Mouse (Mus musculus) olfactory bulb, adult 2 months (tissue): ENCODE measurements at regions not wholly inside any gene's neighbourhood (a gene's known extent, or its start where the extent isn't known, plus 50 kb on each side); places are given as distances from the start of the nearest gene placed in this dataset.

Experiments
- H3K27ac ChIP-seq: fragments of 200-500 bp; 2 replicates; pipeline ENCODE4 v1.5.1; 2012; ENCODE audit warnings: low read depth, low read length; ENCODE audit not compliant: insufficient read depth
- H3K4me1 ChIP-seq: fragments of 200-500 bp; 2 replicates; pipeline ENCODE4 v1.6.1; 2012; ENCODE audit warnings: low read length; ENCODE audit not compliant: control insufficient read depth, insufficient read depth
- H3K4me3 ChIP-seq: fragments of 200-500 bp; 2 replicates; pipeline ENCODE4 v1.5.1; 2012; ENCODE audit warnings: mild to moderate bottlenecking, low read depth, low read length, moderate library complexity; ENCODE audit not compliant: insufficient read depth
- CTCF ChIP-seq: fragments of 200-500 bp; IDR thresholded peaks from 2 replicates; pipeline ENCODE4 v1.5.1; 2012; ENCODE audit warnings: low read depth, mild to moderate bottlenecking, low read length, moderate library complexity; ENCODE audit not compliant: insufficient read depth
- POLR2A ChIP-seq: fragments of 200-500 bp; IDR thresholded peaks from 2 replicates; pipeline ENCODE4 v1.6.1; 2012; ENCODE audit warnings: mild to moderate bottlenecking, low read depth, low read length, moderate library complexity; ENCODE audit not compliant: insufficient read depth
- WGBS: fragments of 180-500 bp; shearing (Covaris S2); methylation state at CpG from one replicate; pipeline ENCODE4 v1.1.7; 2018; 5-methylcytosine and 5-hydroxymethylcytosine counted together

GRCm38 (mm10) chr9:120706562-120707198 is 135.4 kb downstream of the Rpl14 start:
- 0 out of 2 replicates have a peak, but pooled peaks cover 3% of the 10 kb centered on the region for H3K4me1 ChIP-seq
- WGBS: 69% methylated on average over 9 of the region's 9 CpGs
- H3K4me3 ChIP-seq: no peak overlapping the region
- no peak overlapping the region for H3K27ac ChIP-seq
- no peak for TF ChIP-seq CTCF
- TF ChIP-seq POLR2A: no peak

- no peak for TF ChIP-seq CTCF
- no peak for TF ChIP-seq POLR2A
- 0 out of 2 replicates have a peak, but pooled peaks cover 3% of the 10 kb centered on the region for H3K4me1 ChIP-seq
- no peak overlapping the region for H3K27ac ChIP-seq
- no peak overlapping the region for H3K4me3 ChIP-seq
- WGBS: 15% methylated on average over 11 of the region's 11 CpGs
Observed at GRCm38 (mm10) chr9:120708507-120708906, 137.3 kb downstream of the Rpl14 start.

GRCm38 (mm10) chr9:120709146-120709655 is 138.0 kb downstream of the Rpl14 start:
- Histone ChIP-seq H3K4me3 (no peak overlapping the region), H3K4me1 (0 out of 2 replicates have a peak, but pooled peaks cover 3% of the 10 kb centered on the region), H3K27ac (no peak overlapping the region)
- 56% methylated on average over 10 of the region's 10 CpGs for WGBS
- TF ChIP-seq CTCF: no peak
- TF ChIP-seq POLR2A: no peak

DNA sequence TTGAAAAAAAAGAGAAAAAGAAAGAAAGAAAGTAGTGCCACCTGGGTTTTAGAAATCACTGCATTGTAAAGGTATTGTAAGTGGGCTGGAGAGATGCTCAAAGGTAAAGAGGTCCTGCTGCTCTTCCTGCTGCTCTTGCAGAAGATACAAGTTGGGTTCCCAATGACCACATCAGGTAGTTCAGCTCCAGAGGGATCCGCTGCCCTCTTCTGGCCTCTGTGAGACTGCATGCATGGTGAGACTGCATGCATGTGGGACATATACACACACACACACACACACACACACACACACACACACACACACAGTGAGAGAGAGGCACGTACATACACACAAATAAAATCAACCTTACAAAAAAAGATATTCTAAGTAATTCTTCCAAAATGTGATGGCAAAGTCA is 141.7 kb downstream of the Rpl14 start:
- 95% methylated on average over 2 of the region's 2 CpGs for WGBS
- H3K4me3 ChIP-seq: no peak overlapping the region
- TF ChIP-seq POLR2A: no peak
- TF ChIP-seq CTCF: no peak
- no peak overlapping the region for H3K27ac ChIP-seq
- H3K4me1 ChIP-seq: peaks cover 5% of the 10 kb centered on the region; the same call in 1 of the 2 replicates

DNA sequence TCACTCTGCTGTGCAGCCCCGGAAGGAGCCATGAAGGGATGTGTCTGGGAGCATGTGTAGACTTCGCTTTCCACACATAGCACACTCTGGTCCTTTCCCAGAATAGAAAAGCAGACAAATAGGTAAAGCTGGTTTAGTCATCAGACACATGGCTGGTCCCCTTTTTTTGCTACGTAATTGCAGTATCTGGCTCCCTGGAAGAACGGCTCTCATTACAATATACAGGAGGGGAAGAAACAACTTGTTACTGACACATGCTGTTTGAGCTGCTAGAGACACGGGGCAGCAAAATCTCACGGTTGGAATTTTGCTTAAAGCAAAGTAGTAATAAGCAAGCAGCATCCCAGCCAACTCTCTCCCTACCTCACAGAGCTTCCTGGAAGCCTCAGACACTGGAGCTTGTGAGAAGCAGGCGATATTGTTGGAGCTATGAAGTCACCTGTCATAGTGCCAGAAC is 144.4 kb downstream of the Rpl14 start:
- 42% methylated on average over 7 of the region's 7 CpGs for WGBS
- Histone ChIP-seq H3K27ac (no peak overlapping the region), H3K4me3 (no peak overlapping the region), H3K4me1 (peaks cover 3% of the 10 kb centered on the region; the same call in 1 of the 2 replicates)
- TF ChIP-seq POLR2A (no peak), CTCF (no peak)

- Histone ChIP-seq H3K4me1 (peaks cover 3% of the 10 kb centered on the region; the same call in 1 of the 2 replicates), H3K27ac (no peak overlapping the region), H3K4me3 (no peak overlapping the region)
- WGBS: 85% methylated on average over 3 of the region's 3 CpGs
- TF ChIP-seq POLR2A: no peak
- TF ChIP-seq CTCF: no peak
Observed at GRCm38 (mm10) chr9:120718812-120719211, 147.6 kb downstream of the Rpl14 start.

DNA sequence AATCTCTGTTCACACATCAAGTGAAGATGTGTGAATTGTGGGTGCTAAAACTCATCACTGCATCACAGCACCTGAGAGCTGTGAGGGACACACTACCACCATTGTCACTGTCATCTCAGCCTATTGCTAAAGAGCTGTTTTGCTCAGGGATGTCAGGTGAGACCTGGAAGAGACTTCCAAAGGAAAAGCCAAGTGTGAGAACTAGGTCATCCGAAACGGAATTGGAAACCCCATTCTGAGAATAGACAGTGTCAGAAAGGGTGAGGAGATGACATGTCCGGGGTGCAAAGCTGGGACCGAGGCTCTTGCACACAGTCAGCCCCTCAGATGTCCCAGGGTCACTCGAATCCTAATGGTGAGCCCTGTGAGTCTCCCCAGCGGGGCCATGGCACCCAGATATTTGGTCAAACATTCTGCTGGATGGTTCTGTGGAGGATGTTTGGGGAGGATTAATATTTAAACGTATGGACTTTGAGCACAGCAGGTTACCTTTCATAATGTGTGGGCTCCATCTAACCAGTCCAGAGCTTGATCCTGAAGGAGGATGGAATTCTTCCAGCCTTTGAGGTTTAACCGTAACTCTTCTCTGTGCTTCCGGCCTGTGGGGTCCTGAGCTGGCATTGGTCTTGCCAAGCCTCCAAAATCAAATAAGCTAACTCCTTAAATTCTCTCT is 150.3 kb downstream of the Rpl14 start:
- WGBS: 90% methylated on average over 9 of the region's 9 CpGs
- H3K27ac ChIP-seq: no peak overlapping the region
- H3K4me1 ChIP-seq: no peaks in the 10 kb centered on the region
- no peak overlapping the region for H3K4me3 ChIP-seq
- no peak for TF ChIP-seq POLR2A
- no peak for TF ChIP-seq CTCF

GRCm38 (mm10) chr9:120723026-120723425 is 151.8 kb downstream of the Rpl14 start:
- no peak overlapping the region for H3K4me3 ChIP-seq
- TF ChIP-seq CTCF: no peak
- no peak for TF ChIP-seq POLR2A
- H3K4me1 ChIP-seq: no peaks in the 10 kb centered on the region
- 74% methylated on average over 5 of the region's 5 CpGs for WGBS
- no peak overlapping the region for H3K27ac ChIP-seq

GRCm38 (mm10) chr9:120731952-120732622 is 160.8 kb downstream of the Rpl14 start:
- TF ChIP-seq POLR2A (no peak), CTCF (no peak)
- WGBS: 77% methylated on average over 8 of the region's 8 CpGs

More at GRCm38 (mm10) chr9:120731952-120732622, 160.8 kb downstream of the Rpl14 start:
- Histone ChIP-seq H3K27ac (no peak overlapping the region), H3K4me1 (peaks cover 8% of the 10 kb centered on the region; the same call in 1 of the 2 replicates), H3K4me3 (no peak overlapping the region)
